Mouse (Mus musculus): ENCODE results near the gene Glp2r. TPM values are rescaled to one million over a fixed set of nuclear protein-coding genes. Genes with fewer than 3 reads are reported as not detected.

Glp2r gene
- polyA plus RNA-seq, 1 experiment, result not detected

DNA sequence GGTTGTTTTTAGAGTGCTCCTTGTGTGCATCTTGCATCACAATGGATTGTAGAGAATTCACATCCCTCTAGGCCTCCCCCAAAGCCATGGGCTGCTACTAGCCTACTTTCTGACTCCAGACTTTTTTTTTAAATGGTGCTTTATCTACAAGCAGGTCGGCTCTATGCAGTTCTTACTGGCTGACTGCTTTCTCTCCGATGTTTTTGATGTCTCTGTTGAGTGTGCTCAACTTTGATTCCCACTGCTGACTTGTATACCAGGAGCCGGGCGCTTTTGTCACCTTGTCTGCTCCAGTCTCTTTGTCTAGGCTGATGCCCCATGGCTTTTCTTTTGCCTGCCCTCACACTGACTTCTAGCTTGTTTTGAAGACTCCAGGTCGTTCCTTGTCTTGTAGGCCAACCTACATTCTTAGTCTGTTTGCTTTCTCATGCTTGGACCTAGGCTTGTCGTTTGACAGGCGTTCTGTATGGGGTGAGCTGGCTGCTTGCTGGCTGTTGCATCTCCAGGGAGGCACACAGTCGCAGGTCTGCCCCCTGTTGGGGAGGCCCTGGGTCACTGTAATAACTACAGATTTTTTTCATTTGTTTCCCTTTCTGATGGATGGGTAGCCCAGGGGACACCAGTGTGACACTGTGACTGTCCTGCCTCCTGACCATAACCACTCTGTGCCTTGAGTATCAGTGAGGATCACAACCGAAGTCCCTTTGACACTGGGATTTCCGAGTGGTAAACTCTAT, 120.8 kb downstream of the Glp2r start:
- H3K4me3 ChIP-seq (ENCODE audit: insufficient read depth, poor library complexity, severe bottlenecking), result no peak overlapping the region
- no peaks in the 10 kb centered on the region for H3K36me3 ChIP-seq (ENCODE audit: control insufficient read depth, insufficient read depth)
- H3K79me3 ChIP-seq (ENCODE audit: low read depth), result no peaks in the 10 kb centered on the region
- no peaks in the 10 kb centered on the region for H3K79me2 ChIP-seq (ENCODE audit: control insufficient read depth, insufficient read depth)
- peaks cover 3% of the 10 kb centered on the region for H3K27me3 ChIP-seq (ENCODE audit: control insufficient read depth, insufficient read depth, insufficient read length)
- TF ChIP-seq CEBPB (IDR thresholded peaks at IDR 0.05; ENCODE audit: low read depth), result no peak
- TF ChIP-seq MYOG (IDR thresholded peaks at IDR 0.05; ENCODE audit: control insufficient read depth, extremely low read depth, insufficient read length), result no peak
- TF ChIP-seq MAX (IDR thresholded peaks at IDR 0.05), result no peak
- no peak for TF ChIP-seq MYOD1 (IDR thresholded peaks at IDR 0.05; ENCODE audit: control insufficient read depth, insufficient read length, low read depth)
- TF ChIP-seq FOSL1 (IDR thresholded peaks at IDR 0.05; ENCODE audit: insufficient read depth, low read length, poor library complexity, severe bottlenecking), result no peak
- no peak for TF ChIP-seq CTCF (IDR thresholded peaks at IDR 0.05; ENCODE audit: control insufficient read depth, insufficient read depth, insufficient read length)
- no peak for TF ChIP-seq USF1 (IDR thresholded peaks at IDR 0.05; ENCODE audit: low read depth)
- H3ac ChIP-seq (ENCODE audit: control insufficient read depth, insufficient read length, low read depth), result no peak overlapping the region

DNA sequence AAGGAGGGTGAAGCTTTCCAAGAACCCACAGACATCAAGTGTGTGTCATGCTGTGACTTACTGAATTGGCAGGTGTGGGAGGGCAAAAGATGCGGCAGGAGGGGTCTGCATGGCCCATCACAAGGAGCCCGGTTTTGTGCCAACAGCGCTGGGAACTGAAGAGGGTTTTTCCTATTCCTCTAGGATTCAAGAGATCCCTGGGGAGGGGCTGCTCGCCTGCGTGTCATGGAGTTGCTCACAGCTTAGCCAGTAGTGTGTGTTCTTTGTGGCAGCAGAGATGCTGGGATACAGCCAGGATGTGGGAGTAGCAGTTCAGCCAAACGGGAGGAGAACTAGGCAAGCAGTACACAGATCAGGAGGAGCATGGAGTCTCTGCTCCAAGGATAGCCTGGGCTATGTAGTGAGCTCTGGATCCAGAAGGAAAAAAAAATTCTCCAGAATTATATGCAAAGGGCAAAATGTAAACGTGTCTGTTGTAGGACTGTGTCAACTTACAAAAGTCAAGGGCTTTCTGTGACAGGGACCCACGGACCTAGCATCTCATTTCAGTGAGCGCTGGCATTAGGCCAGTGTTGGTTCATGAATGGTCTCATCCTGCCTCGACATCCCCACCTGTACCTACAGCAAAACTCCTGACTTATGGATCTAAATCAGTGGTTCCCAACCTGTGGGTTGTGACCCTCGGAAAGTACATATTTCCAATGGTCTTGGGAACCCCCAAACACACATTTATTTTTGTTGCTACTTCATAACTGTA, 122.1 kb downstream of the Glp2r start:
- no peaks in the 10 kb centered on the region for H3K79me3 ChIP-seq (ENCODE audit: low read depth)
- TF ChIP-seq MYOD1 (IDR thresholded peaks at IDR 0.05; ENCODE audit: control insufficient read depth, insufficient read length, low read depth) (no peak), MYOG (IDR thresholded peaks at IDR 0.05; ENCODE audit: control insufficient read depth, extremely low read depth, insufficient read length) (no peak)
- no peak overlapping the region for H3ac ChIP-seq (ENCODE audit: control insufficient read depth, insufficient read length, low read depth)
- H3K4me3 ChIP-seq (ENCODE audit: insufficient read depth, poor library complexity, severe bottlenecking), result no peak overlapping the region
- H3K27me3 ChIP-seq (ENCODE audit: control insufficient read depth, insufficient read depth, insufficient read length), result peaks cover 3% of the 10 kb centered on the region
- no peaks in the 10 kb centered on the region for H3K36me3 ChIP-seq (ENCODE audit: control insufficient read depth, insufficient read depth)
- H3K79me2 ChIP-seq (ENCODE audit: control insufficient read depth, insufficient read depth), result no peaks in the 10 kb centered on the region

DNA sequence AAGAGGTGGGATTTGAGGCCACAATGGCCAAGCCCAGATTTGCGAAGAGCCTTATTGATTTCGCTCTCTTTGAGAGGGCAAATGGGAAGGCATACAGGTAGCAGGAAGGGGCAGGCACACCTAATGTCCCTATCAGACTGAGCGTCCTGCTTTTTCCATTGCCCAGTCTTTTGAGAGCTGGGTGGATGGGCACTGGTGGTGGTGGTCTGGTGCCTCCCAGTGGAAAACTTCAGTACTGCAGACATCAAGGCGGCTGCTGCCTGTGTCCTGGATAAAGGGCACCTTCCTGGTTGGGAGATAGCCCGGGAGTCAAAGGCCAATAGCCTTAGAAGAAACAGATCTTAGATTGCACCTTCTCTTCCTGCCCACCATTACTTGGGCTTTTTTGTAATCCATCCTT, 123.2 kb downstream of the Glp2r start:
- Histone ChIP-seq H3K36me3 (ENCODE audit: control insufficient read depth, insufficient read depth) (no peaks in the 10 kb centered on the region), H3K79me2 (ENCODE audit: control insufficient read depth, insufficient read depth) (no peaks in the 10 kb centered on the region), H3K4me3 (ENCODE audit: insufficient read depth, poor library complexity, severe bottlenecking) (no peak overlapping the region), H3ac (ENCODE audit: control insufficient read depth, insufficient read length, low read depth) (no peak overlapping the region), H3K79me3 (ENCODE audit: low read depth) (no peaks in the 10 kb centered on the region), H3K27me3 (ENCODE audit: control insufficient read depth, insufficient read depth, insufficient read length) (no peaks in the 10 kb centered on the region)
- TF ChIP-seq FOSL1 (IDR thresholded peaks at IDR 0.05; ENCODE audit: insufficient read depth, low read length, poor library complexity, severe bottlenecking) (no peak), CTCF (IDR thresholded peaks at IDR 0.05; ENCODE audit: control insufficient read depth, insufficient read depth, insufficient read length) (peak; percentile 16)

DNA sequence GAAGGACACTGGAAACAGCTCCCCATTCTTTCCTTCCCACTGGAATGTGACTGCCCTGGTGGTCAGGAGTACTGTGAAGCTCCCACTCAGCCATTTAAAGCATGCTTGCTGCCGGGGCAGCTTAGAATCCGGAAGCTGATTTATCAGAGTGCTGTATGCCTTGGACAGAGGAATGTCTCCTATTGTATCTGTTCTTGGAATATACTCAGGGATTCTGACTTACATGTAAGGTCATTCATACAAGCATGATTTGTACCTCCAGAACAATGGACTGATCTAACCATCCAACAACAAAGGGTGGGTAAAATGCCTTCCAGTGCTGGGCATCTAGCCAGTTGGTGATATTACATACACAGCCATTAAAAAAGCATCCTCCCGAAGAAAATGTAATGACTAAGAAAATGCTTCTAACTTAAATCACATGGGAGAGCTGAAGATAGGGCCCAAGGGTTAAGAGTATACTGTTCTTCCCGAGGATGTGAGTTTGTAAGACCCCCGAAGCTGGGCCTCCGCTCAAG, 126.3 kb downstream of the Glp2r start:
- TF ChIP-seq FOSL1 (IDR thresholded peaks at IDR 0.05; ENCODE audit: insufficient read depth, low read length, poor library complexity, severe bottlenecking) (no peak), USF1 (IDR thresholded peaks at IDR 0.05; ENCODE audit: low read depth) (no peak), CTCF (IDR thresholded peaks at IDR 0.05; ENCODE audit: control insufficient read depth, insufficient read depth, insufficient read length) (no peak), MYOD1 (IDR thresholded peaks at IDR 0.05; ENCODE audit: control insufficient read depth, insufficient read length, low read depth) (no peak), MAX (IDR thresholded peaks at IDR 0.05) (no peak), CEBPB (IDR thresholded peaks at IDR 0.05; ENCODE audit: low read depth) (no peak), MYOG (IDR thresholded peaks at IDR 0.05; ENCODE audit: control insufficient read depth, extremely low read depth, insufficient read length) (no peak)
- Histone ChIP-seq H3ac (ENCODE audit: control insufficient read depth, insufficient read length, low read depth) (no peak overlapping the region), H3K36me3 (ENCODE audit: control insufficient read depth, insufficient read depth) (no peaks in the 10 kb centered on the region), H3K27me3 (ENCODE audit: control insufficient read depth, insufficient read depth, insufficient read length) (no peaks in the 10 kb centered on the region), H3K4me3 (ENCODE audit: insufficient read depth, poor library complexity, severe bottlenecking) (no peak overlapping the region), H3K79me2 (ENCODE audit: control insufficient read depth, insufficient read depth) (no peaks in the 10 kb centered on the region), H3K79me3 (ENCODE audit: low read depth) (no peaks in the 10 kb centered on the region)

DNA sequence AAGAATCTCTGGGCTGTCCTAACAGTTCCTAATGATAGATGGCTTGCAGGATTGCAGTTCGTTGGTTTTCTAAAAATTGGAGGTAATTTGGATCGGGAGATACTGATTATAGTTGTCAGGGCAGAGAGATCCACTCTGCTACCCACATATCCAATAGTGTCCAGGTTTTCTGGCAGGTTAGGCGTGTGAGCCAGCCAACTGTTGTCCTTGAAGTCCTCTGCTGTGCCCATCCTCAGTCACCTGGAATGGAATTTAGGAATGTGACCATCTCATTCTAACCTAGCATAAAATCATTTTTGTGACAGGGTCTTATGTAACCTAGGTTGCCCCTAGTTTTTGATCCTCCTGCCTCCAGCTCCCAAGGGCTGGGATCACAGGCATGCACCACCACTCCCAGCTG, 127.5 kb downstream of the Glp2r start:
- no peaks in the 10 kb centered on the region for H3K79me2 ChIP-seq (ENCODE audit: control insufficient read depth, insufficient read depth)
- no peaks in the 10 kb centered on the region for H3K79me3 ChIP-seq (ENCODE audit: low read depth)
- H3K36me3 ChIP-seq (ENCODE audit: control insufficient read depth, insufficient read depth), result no peaks in the 10 kb centered on the region
- no peak for TF ChIP-seq MAX (IDR thresholded peaks at IDR 0.05)
- no peak for TF ChIP-seq MYOG (IDR thresholded peaks at IDR 0.05; ENCODE audit: control insufficient read depth, extremely low read depth, insufficient read length)
- TF ChIP-seq CTCF (IDR thresholded peaks at IDR 0.05; ENCODE audit: control insufficient read depth, insufficient read depth, insufficient read length), result no peak
- TF ChIP-seq MYOD1 (IDR thresholded peaks at IDR 0.05; ENCODE audit: control insufficient read depth, insufficient read length, low read depth), result no peak
- no peak for TF ChIP-seq FOSL1 (IDR thresholded peaks at IDR 0.05; ENCODE audit: insufficient read depth, low read length, poor library complexity, severe bottlenecking)
- no peak for TF ChIP-seq CEBPB (IDR thresholded peaks at IDR 0.05; ENCODE audit: low read depth)
- TF ChIP-seq USF1 (IDR thresholded peaks at IDR 0.05; ENCODE audit: low read depth), result no peak
- no peak overlapping the region for H3K4me3 ChIP-seq (ENCODE audit: insufficient read depth, poor library complexity, severe bottlenecking)
- no peak overlapping the region for H3ac ChIP-seq (ENCODE audit: control insufficient read depth, insufficient read length, low read depth)
- H3K27me3 ChIP-seq (ENCODE audit: control insufficient read depth, insufficient read depth, insufficient read length), result no peaks in the 10 kb centered on the region

All from C2C12 (cell line).